Mouse (Mus musculus) brain, adult 10 weeks (tissue): ENCODE measurements around the gene Rgs7bp. TPM values are rescaled to one million over a fixed set of nuclear protein-coding genes. Genes with fewer than 3 reads are reported as not detected.

Experiments
- polyA plus RNA-seq: library from polyadenylated mRNA; stranded (reverse); fragments of 350-450 nt; fragmentation: Illumina TruSeq; extraction: RNeasy Lipid Tissue Mini Kit (QIAGEN cat#74804); gene quantifications from one replicate; pipeline ENCODE4 v1.2.3, GENCODE M21; 2015; ENCODE audit warnings: low read depth, low replicate concordance

The Rgs7bp gene
- polyA plus RNA-seq = 146 TPM

GRCm38 (mm10) chr13:105054181-105054940 is at the start of gene Rgs7bp:
Rgs7bp (minus strand) TSS chr13:105054930.

DNA sequence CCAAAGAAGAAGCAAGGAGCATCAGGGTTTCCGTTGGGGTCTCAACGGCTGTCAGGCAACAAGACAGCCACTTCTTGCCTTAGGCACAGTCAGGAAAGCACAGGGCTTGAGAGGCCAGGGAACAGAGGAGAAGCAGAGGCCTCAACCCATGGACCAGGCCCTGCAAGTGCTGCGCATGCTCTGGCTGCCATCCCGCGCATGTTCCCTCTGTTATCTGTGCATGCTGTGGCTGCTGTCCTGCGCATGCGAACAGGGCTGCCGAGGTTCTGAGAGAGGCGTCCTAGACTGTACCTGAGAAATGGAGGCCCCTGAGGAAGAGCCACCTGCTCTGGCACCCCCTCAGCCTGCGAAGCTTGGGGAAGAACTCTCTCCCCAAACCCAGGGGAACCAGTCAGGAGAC is 27.1 kb upstream of the Rgs7bp start, which contains the start of gene 4933425L06Rik:
TSS of gene 4933425L06Rik (plus strand) at position 261 of the 400 bp plus-strand sequence.

Other genes with a start within 250 kb of the Rgs7bp start
- gene Cwc27, start 237.8 kb downstream of the Rgs7bp start, polyA plus RNA-seq = 13.4 TPM
- gene Shisal2b, start 191.0 kb downstream of the Rgs7bp start, polyA plus RNA-seq = 0.59 TPM
- gene 4933425L06Rik, start 27.2 kb upstream of the Rgs7bp start, polyA plus RNA-seq = not detected
- 18.2 TPM for gene Rnf180, start 239.9 kb upstream of the Rgs7bp start, polyA plus RNA-seq